Mouse (Mus musculus) lung, postnatal 14 days (tissue): Measurements from ENCODE around the gene Fxn.
"Not testable (repeated sequence)": the region's sequence is repeated elsewhere in the genome, so short reads cannot be mapped to it uniquely, and the experiment has no call there.

Source experiments
- DNase-seq: peaks from one replicate; pipeline ENCODE4 v3.0.0; 2021

Gene Fxn

DNA sequence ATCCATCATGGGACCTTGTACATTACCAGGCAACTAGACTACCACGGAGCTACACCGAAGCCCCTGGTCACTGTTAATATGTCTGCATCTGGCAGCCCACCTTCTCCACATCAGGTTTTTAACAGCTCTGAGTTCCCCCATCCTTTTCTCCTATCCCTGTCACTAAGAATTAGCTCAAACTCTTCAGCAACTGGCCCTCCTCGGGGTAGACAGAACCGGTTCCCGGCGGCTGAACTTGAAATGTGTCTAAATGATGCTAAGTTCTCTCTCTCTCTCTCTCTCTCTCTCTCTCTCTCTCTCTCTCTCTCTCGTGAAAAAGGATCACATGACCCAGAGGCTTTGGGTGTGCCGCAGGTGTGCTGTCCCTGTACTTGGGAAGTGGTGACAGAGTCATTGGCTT lies 39.1 kb downstream of the Fxn start:
- DNase-seq, result no peak

DNA sequence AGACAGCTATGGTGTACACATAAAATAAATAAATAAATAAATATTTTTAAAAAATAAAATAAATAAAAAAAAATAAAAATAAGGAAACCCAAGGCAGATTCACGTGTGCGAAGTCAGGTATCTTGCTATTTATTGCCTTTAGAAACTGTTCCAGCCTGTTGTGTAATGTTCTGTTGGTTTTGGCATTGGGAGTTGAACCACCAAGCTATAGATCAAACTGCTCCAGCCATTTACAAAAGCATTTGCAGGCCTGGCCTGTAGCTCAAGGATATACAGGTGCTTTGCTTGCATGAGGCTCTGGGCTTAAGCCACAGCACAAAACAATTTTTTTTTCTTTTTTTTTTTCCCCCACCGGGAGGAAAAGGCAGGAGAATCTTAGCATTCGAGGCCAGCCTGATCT lies 42.4 kb downstream of the Fxn start:
- no peak for DNase-seq

DNA sequence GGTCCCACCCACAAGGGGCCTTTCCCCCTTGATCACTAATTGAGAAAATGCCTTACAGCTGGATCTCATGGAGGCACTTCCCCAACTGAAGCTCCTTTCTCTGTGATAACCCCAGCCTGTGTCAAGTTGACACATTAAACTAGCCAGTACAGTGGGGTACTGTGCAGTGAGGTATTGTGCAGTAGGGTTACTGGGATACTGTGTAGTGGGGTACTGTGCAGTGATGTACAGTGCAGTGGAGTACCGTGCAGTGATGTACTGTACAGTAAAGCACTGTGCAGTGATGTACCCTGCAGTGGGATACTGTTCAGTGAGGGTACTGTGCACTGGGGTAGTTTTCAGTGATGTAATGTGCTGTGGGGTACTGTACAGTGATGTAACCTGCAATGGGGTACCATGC lies 48.0 kb downstream of the Fxn start:
- DNase-seq, result not testable (repeated sequence)

DNA sequence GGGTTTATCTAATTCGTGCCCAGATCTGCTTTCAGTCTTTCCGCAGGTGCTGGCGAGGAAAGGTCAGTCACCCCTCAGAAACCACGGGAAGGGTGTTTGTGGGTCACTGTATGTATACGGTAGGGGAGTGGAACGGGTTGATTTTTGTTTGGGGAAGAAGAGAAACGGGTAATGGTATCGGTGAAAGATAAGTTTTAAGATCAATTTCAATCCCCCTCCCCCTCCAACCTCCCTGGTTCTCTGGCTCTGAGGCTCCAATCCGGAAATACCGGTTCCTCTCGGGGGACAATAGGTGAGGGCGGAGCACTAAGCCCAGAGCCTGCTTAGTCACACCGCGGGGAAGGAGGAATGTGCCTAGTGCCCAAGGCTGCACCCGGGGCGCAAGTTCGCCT lies 55.1 kb downstream of the Fxn start:
- peak; percentile 74 for DNase-seq

DNA sequence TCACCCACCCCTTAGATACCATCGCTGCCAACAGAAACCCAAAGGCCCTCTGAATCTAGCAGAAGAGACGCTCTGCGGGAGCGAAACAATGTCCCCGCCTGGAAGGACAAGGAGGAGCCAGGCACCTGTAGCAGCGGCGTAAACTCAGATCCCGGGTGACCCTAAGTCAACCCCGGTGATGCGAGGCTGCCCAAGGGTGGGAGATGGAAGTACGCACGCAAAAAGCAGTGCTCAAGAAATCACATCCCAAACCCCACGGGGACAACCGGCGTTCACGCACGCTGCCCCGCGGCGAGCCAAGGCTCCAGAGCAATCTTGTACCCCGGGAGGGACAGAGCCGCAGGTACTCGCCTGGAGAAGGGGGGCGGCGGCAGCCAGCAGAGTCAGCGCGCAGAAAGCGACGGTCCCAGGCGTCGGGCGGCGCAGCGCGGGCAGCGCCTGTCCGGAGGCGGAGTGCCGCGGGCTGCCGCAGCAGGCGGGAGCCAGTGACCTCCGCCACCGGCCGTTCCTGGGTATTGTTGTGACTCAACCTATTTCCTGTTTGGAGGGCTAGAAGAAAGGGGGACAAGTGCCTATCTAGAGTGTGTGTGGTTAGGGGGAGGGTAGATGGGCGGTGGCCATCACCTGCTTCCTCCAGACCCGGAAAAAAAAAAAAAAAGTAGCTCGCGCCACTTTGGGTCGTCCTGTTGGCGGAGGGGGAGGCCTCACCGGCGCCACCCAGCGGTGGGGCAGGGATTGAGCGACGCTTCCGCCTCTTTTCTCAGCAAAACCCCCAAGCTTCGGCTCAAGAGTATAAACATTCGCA lies 55.7 kb downstream of the Fxn start, which contains the start of gene Tjp2:
Tjp2 (minus strand) TSS at position 531 of the 805 bp plus-strand sequence.
- peak; percentile 80 for DNase-seq

DNA sequence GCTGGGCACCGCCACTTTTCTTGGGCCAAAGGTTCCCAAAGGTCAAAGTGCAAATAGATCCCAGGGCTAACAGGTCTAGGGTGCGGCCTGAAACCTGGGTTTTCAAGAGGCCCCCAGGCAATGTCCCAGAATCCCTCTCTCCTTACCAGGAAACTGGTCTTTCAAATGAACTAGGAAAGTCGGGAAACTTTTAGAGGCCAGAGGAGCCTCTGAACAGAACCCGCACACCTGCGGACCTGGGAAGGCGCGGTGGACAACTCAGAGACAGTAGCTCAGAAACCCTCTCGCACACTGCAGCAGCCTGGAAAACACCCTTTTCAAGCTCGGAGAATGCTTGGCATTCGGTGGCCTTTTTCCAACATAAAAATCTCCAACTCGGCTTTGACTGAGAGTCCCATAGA lies 56.6 kb downstream of the Fxn start:
- peak; percentile 46 for DNase-seq

DNA sequence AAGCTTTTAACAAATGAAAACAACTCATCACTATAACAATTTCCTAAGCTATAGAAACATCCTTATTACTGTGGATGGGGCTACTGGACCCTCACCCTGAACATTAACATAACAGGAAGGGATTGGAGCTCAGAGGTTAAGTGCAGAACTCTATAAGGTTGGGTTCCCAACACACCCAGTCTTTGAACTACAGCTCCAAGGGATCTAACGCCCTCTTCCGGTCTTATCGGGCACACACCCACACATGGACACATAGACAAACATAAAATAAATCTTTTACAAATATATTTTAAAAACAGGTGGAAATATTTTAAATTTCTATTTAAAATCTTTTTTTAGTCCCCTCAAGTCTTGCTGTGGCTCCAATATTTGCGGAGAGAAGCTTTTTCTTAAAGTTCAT lies 59.0 kb downstream of the Fxn start:
- DNase-seq, result no peak

DNA sequence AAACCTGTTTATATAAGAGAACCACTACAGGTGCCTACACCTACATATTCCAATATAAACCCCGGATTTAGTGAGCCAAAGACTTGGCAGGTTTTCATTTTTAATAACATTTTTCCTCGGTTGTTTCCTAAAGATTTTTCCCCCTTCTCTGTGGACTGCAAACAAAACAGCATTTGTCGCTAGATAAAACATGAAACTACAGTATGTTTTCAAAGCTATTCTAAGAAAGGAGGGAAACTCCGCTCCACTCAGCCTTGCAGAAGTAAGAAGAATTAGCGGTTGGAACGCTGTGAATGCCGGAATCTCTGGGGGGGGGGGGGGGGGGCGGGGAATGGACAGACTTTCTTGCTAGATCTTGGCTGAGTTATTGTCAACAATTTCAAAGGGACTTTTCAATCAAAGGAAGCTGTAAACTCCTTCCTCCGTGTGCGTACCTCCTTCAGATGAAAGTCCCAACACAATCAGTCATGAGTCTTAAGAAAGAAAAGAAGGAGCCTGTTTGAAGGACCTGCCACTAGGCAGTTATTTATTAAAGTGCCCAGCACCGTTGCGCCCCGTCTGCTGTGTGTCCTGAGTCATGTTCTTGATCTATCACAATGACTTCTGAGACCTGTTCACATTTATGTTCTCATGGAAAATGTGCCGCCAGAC lies 59.5 kb downstream of the Fxn start:
- no peak for DNase-seq

DNA sequence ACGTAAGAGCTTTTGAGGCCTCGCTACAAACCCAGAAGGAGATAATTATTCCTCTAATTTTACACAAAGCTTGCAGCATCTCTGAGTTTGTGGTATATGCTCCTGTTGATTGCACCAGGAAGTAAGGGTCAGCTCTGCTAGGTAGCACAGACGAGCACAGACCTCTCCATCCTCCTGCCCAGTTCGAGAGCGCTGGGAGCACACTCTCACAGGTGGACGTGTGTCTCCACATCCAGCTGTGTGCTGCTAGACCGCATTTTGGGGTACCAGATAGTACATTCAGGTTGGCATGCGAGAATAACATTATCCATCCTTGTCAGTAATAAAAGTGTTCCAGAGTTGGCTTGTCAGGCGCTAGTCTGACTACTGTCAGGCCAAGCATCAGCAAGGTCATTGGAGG lies 61.4 kb downstream of the Fxn start:
- DNase-seq, result no peak

DNA sequence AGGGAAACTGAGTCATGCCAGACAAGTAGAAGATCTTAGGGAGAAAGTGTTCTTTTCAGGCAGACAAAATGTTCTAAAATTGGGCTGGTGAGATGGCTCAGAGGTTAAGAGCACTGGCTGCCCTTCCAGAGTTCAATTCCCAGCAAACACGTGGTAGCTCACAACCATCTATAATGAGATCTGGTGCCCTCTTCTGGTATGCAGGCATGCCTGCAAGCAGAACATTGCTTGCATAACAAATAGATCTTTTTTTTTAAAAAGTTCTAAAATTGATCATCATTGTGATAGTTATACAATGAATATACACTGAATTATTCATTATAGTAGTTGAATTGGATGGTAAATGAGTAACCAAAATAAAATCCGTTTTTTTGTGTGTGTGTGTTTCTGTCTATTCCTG lies 62.1 kb downstream of the Fxn start:
- DNase-seq, result no peak

DNA sequence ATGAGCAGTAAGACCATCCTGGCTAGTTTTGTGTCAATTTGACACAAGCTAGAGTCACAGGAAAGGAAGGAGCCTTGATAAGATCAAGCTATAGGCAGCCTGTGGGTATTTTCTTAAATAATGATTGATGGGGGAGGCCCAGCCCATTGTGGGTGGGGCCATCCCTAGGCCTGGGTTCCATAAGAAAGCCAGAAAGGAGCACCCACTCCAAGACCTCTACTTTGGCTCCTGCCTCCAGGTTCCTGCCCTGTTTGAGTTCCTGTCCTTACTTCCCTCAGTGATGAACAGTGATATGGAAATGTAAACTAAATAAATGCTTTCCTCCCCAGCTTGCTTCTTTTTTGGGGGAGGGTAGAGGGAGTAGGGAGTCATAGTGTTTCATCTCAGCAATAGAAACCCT lies 62.6 kb downstream of the Fxn start:
- DNase-seq, result no peak

DNA sequence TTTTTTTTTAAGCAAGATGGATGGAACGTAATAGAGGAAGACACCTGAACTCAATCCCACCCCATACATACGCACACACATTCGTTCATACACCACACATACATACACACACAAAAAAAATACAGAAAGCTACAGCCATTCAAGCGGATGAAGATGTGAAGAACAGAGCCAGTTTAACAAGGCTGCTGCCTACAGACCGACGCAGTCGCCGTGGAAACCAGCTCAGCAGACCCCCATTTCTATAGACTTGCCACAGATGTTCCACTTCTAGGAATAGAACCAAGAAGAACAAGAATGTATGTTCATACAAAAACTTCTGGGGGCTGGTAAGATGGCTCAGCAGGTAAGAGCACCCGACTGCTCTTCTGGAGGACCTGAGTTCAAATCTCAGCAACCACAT lies 63.6 kb downstream of the Fxn start:
- DNase-seq, result no peak

DNA sequence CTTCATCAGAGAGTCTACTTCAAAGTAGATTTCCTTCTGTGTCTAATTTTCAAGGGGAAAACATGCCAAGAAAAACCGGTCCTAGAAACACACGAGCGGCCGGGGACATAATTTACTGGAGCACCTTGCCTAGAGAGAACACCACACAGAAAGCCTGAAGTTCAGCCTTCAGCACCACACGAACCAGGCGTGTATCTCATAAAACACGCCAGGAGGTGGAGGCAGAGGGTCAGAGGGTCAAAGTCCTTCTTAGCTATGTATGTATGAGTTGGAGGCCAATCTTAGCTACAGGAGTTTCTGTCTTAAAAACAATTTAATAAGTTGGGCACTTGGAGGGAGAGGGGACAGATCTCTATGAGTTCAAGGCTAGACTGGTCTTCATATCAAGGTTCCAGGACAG lies 65.5 kb downstream of the Fxn start:
- no peak for DNase-seq

DNA sequence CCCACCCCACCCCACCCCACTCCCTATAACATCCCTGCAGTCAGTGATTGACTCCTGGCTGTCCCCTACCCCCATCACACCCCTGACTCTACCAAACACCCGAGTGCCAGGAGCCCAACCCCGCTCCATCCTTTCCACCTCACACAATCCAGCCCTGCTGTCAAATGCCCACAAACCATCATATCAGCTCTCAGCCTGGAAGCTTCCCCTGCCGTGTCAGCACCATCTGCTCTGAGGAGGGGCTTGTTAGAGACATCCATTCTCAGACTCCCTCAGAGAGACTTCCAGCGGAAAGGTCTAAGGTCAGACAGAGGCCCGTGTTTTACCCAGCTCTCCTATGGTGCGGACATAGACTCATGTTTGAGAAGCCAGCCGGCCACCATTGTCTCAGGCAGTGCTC lies 67.1 kb downstream of the Fxn start:
- DNase-seq, result no peak

DNA sequence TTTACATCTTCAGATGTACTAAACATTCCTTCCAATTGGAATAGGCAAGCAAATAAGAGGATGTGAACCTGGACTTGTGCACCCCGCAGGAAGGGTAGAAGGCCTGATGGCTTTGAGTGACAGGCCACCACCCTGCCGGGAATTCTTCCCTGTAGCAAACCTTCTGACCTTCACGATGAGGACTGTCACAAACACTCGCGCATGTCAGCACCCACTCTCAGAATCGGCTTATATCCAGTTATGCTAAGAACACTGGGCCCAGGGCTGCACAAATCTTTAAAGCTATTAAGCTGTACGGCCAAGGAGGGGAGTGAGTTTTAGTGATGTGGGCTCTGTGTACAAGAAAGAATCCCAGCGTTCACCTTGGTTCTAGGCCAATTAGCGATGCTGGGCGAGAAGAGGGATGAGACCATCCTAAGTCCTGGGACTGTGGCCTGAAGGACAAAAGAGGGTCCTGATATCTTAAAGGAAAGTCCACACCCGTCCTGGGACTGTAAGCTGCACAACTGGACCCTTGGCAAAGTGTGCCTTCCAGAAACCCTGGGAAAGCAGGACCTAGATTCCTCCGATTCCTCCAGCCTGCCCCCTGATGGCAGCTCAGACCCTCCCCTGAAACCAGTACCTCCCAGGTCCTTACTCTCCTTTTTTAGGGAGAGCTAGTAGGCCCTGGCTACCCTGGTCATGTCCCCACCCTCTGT lies 67.7 kb downstream of the Fxn start:
- DNase-seq, result no peak
